Mouse (Mus musculus): ENCODE data around the gene Scrn1. TPM values are rescaled to one million over a fixed set of nuclear protein-coding genes. Genes with fewer than 3 reads are reported as not detected.

Scrn1 gene
- polyA plus RNA-seq, 1 experiment from 2014 or later: 9.1 TPM

DNA sequence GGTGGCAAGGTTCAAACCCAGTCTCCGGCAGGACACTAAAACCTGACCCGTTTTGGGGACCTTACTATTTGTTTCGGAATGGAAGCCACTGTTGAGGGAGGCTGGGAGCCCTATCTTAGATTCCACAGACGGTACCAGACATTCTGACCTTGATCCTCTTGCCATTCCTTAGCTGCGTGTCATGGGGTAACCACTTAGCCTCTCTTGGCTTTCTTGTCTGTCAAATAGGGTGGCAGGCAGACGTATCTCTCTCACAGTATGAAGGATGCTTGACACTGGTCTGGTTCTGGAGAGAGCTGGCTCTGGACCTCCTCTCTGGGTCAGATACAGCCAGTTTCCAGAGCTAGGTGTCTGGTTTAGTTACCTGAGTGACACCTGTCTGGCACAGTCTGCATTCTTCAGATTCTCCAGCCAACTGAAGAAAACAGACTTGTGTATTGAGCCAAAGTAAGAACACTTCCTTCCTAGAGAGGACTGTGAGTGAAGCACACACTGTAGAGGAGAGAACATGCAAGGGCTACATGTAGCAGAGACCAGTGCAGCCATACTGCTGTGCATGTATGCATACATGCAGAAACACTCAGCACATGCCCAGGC is 80.2 kb downstream of the Scrn1 start:
- DNase-seq (ENCODE audit: low spot score): no peak
- Histone ChIP-seq H3K4me3 (ENCODE audit: low read depth, low read length) (peak overlapping the region; percentile 35; the same call in 1 of the 2 replicates), H3K36me3 (ENCODE audit: control insufficient read depth, insufficient read depth, low read length) (no peaks in the 10 kb centered on the region), H3K9me3 (ENCODE audit: control insufficient read depth, low read length) (no peaks in the 10 kb centered on the region), H3K27me3 (ENCODE audit: control insufficient read depth, insufficient read depth, low read length) (no peaks in the 10 kb centered on the region), H3K27ac (replicated peaks; ENCODE audit: low read depth, low read length) (no peak overlapping the region), H3K4me1 (ENCODE audit: control insufficient read depth, insufficient read depth, low read length) (peaks cover 3% of the 10 kb centered on the region; the same call in 1 of the 2 replicates), H3K9ac (ENCODE audit: low read length) (no peak overlapping the region), H3K4me2 (ENCODE audit: low read depth, severe bottlenecking) (peak overlapping the region; percentile 72)
- no peak for ATAC-seq (ENCODE audit: insufficient number of reproducible peaks, low FRiP score, low TSS enrichment, low read depth)
- 14% methylated on average over 6 of the region's 6 CpGs for WGBS

DNA sequence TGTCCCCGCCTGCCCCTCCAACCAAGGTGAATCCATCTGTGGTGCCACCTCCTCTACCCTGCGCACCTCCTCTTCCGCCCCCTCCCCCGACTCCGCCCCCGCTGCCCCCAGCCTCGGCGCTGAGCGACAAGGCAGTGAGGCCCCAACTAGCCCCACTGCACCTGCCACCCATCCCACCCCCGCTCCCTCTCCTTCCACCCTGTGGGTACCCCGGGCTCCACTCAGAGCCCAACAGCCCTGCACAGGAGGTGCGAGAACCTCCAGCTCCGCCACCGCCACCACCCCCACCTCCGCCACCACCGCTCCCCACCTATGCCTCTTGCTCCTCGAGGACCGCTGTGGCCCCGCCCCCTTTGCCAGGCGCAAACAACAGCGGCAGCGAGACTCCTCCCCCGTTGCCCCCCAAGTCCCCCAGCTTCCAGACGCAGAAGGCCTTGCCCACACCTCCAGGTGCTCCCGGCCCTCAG is 80.8 kb downstream of the Scrn1 start:
- 2% methylated on average over 16 of the region's 25 CpGs for WGBS
- peak overlapping the region; percentile 72 for H3K4me2 ChIP-seq (ENCODE audit: low read depth, severe bottlenecking)
- no peaks in the 10 kb centered on the region for H3K9me3 ChIP-seq (ENCODE audit: control insufficient read depth, low read length)
- ATAC-seq (ENCODE audit: insufficient number of reproducible peaks, low FRiP score, low TSS enrichment, low read depth): peak; percentile 72
- peaks cover 3% of the 10 kb centered on the region; the same call in 1 of the 2 replicates for H3K4me1 ChIP-seq (ENCODE audit: control insufficient read depth, insufficient read depth, low read length)
- H3K4me3 ChIP-seq (ENCODE audit: low read depth, low read length): peak overlapping the region; percentile 35
- DNase-seq (ENCODE audit: low spot score): peak; percentile 51
- H3K9ac ChIP-seq (ENCODE audit: low read length): 0 out of 2 replicates have a peak overlapping the region, but pooled peaks have one; percentile 12
- H3K36me3 ChIP-seq (ENCODE audit: control insufficient read depth, insufficient read depth, low read length): no peaks in the 10 kb centered on the region
- no peak overlapping the region; the same call in 1 of the 2 replicates for H3K27ac ChIP-seq (replicated peaks; ENCODE audit: low read depth, low read length)
- no peaks in the 10 kb centered on the region for H3K27me3 ChIP-seq (ENCODE audit: control insufficient read depth, insufficient read depth, low read length)

DNA sequence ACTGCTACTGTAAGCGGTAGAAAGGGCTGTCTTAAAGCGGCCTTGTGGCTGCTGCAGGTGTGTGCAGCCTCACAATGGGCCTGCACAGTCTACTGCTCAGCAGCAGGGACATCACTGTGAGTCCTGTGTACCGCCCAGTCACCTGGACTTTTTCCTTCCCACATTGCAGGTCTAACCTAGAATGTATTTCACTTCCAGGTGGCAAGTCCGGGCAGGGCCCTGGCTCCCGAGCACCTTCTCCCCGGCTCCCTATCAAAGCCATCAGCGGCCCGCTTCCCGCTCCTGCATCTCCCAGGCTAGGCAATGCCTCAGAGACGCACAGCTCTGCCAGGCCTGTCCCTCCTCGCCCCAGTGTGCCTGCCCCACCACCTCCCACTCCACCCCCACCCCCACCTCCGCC is 81.3 kb downstream of the Scrn1 start:
- ATAC-seq (ENCODE audit: insufficient number of reproducible peaks, low FRiP score, low TSS enrichment, low read depth): no peak

DNA sequence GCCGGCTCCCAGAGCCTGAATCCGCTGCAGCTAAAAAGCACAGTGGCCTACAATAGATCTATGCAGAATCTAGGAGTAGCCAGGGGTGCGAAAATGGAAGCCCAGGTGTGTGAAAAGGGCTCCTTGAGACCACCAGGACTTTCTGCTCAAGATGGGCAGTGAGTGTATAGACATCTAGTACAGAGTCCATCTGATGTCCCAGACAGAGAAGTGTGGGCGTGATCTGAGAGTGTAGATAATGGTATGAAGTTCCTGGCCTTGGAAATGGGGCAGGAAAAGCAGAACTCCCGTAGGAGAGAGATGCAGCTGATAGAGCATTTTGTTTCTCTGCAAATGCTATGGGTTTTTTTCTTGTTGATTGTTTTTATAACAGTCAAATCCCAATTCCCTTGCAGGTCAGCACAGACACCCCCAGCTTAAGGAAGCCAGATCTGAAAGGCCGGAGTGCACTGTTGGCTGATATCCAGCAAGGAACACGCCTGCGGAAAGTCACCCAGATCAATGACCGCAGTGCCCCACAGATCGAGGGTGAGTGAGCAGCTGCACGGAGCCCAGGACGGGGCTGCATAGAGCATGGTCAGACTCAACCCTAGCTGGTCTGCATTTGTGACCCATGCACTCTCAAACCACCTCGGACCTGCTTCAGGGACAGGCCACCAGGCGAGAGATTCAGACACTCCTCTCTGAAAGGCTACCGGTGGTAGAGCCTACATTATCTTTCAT is 84.7 kb downstream of the Scrn1 start:
- no peaks in the 10 kb centered on the region for H3K36me3 ChIP-seq (ENCODE audit: control insufficient read depth, insufficient read depth, low read length)
- ATAC-seq (ENCODE audit: insufficient number of reproducible peaks, low FRiP score, low TSS enrichment, low read depth): no peak
- no peaks in the 10 kb centered on the region for H3K9me3 ChIP-seq (ENCODE audit: control insufficient read depth, low read length)
- H3K9ac ChIP-seq (ENCODE audit: low read length): no peak overlapping the region
- 87% methylated on average over 15 of the region's 15 CpGs for WGBS
- no peak for DNase-seq (ENCODE audit: low spot score)
- H3K4me3 ChIP-seq (ENCODE audit: low read depth, low read length): no peak overlapping the region
- H3K4me1 ChIP-seq (ENCODE audit: control insufficient read depth, insufficient read depth, low read length): peaks cover 3% of the 10 kb centered on the region; the same call in 1 of the 2 replicates
- no peaks in the 10 kb centered on the region for H3K27me3 ChIP-seq (ENCODE audit: control insufficient read depth, insufficient read depth, low read length)
- no peak overlapping the region for H3K27ac ChIP-seq (replicated peaks; ENCODE audit: low read depth, low read length)
- no peak overlapping the region for H3K4me2 ChIP-seq (ENCODE audit: low read depth, severe bottlenecking)

More for the DNA sequence above, 81.3 kb downstream of the Scrn1 start:
- peak overlapping the region; percentile 72 for H3K4me2 ChIP-seq (ENCODE audit: low read depth, severe bottlenecking)
- peak; percentile 33 for DNase-seq (ENCODE audit: low spot score)
- peaks cover 3% of the 10 kb centered on the region; the same call in 1 of the 2 replicates for H3K4me1 ChIP-seq (ENCODE audit: control insufficient read depth, insufficient read depth, low read length)
- peak overlapping the region; percentile 35 for H3K4me3 ChIP-seq (ENCODE audit: low read depth, low read length)
- H3K27me3 ChIP-seq (ENCODE audit: control insufficient read depth, insufficient read depth, low read length): no peaks in the 10 kb centered on the region
- H3K36me3 ChIP-seq (ENCODE audit: control insufficient read depth, insufficient read depth, low read length): no peaks in the 10 kb centered on the region
- H3K9me3 ChIP-seq (ENCODE audit: control insufficient read depth, low read length): no peaks in the 10 kb centered on the region
- 13% methylated on average over 12 of the region's 12 CpGs for WGBS
- no peak overlapping the region; the same call in 1 of the 2 replicates for H3K9ac ChIP-seq (ENCODE audit: low read length)
- no peak overlapping the region; the same call in 1 of the 2 replicates for H3K27ac ChIP-seq (replicated peaks; ENCODE audit: low read depth, low read length)

DNA sequence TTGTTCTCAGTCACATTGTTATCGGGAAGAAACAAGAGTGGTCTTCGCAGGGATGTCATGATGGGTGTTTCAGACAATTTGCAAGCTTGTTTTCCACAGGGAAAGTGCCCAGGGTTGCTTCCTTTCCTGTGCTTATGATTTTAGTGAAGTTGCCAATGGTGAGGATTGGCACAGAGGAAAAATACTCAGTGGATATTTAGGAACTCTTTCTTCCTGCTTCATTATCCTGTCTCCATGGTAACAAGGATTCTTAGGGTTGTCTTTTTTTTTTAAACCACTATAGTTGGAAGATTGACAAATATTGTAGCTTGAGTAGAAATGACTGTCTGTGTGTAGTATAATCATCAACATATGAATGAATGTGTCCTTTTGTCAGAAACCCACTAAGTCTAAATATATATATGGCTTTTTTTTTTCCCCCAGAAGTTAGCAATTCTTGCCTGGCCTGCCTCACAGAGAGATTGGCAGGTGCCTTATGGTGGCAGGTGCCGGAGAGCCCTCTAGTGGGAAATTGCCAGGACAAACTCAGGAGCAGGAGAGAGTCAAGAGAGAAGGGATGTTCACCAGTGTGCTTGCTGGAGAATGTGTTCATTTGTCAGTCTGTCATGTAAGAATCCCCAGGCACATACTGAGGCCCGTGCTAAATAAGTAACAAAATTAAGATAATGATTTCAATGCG is 87.5 kb downstream of the Scrn1 start:
- H3K4me1 ChIP-seq (ENCODE audit: control insufficient read depth, insufficient read depth, low read length): no peaks in the 10 kb centered on the region
- H3K4me3 ChIP-seq (ENCODE audit: low read depth, low read length): no peak overlapping the region
- H3K4me2 ChIP-seq (ENCODE audit: low read depth, severe bottlenecking): no peak overlapping the region
- H3K36me3 ChIP-seq (ENCODE audit: control insufficient read depth, insufficient read depth, low read length): no peaks in the 10 kb centered on the region
- H3K9me3 ChIP-seq (ENCODE audit: control insufficient read depth, low read length): no peaks in the 10 kb centered on the region
- DNase-seq (ENCODE audit: low spot score) (peak; percentile 37), ATAC-seq (ENCODE audit: insufficient number of reproducible peaks, low FRiP score, low TSS enrichment, low read depth) (no peak)
- H3K27me3 ChIP-seq (ENCODE audit: control insufficient read depth, insufficient read depth, low read length): no peaks in the 10 kb centered on the region
- no peak overlapping the region for H3K9ac ChIP-seq (ENCODE audit: low read length)
- H3K27ac ChIP-seq (replicated peaks; ENCODE audit: low read depth, low read length): no peak overlapping the region
- WGBS: 69% methylated on average over 5 of the region's 5 CpGs

DNA sequence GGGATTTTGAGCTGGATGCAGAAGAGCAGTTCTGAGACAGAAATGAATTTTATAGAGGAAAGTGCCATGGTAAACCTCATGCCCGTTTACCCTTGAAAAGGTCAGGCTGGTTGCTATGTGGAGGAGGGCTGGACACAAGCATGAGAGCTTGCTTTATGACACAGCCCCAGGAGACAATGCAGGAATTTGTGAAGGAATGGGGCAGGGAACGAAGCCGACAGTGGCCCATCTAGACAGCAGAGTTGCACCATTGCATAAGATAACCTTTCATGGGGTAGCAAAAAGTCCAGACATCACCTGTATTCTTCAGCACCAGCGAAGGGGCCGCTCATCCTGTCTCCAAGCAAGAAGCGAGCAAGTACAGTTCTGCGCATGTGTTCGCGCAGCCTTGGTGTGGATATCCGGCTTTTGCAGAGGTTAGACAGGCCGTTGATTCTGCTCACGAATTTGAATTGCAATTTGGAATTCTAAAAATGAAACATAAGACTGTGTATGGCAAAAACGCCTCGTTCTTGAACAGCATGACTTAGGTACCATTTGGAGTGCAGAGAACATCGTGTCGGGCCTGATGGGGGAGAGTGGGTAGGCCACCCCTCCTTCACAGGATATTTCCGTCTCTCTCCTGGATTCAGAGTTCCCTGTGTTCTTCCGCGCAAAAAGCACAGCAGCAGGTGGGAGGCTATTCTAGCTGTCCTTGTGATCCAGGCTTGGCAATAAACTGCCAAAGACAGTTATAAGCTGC is 90.2 kb downstream of the Scrn1 start:
- H3K4me2 ChIP-seq (ENCODE audit: low read depth, severe bottlenecking): no peak overlapping the region
- ATAC-seq (ENCODE audit: insufficient number of reproducible peaks, low FRiP score, low TSS enrichment, low read depth): no peak
- no peaks in the 10 kb centered on the region for H3K36me3 ChIP-seq (ENCODE audit: control insufficient read depth, insufficient read depth, low read length)
- DNase-seq (ENCODE audit: low spot score): no peak
- no peaks in the 10 kb centered on the region for H3K27me3 ChIP-seq (ENCODE audit: control insufficient read depth, insufficient read depth, low read length)
- no peaks in the 10 kb centered on the region for H3K4me1 ChIP-seq (ENCODE audit: control insufficient read depth, insufficient read depth, low read length)
- H3K9me3 ChIP-seq (ENCODE audit: control insufficient read depth, low read length): no peaks in the 10 kb centered on the region
- no peak overlapping the region for H3K4me3 ChIP-seq (ENCODE audit: low read depth, low read length)
- no peak overlapping the region for H3K27ac ChIP-seq (replicated peaks; ENCODE audit: low read depth, low read length)
- 83% methylated on average over 19 of the region's 19 CpGs for WGBS
- H3K9ac ChIP-seq (ENCODE audit: low read length): no peak overlapping the region

DNA sequence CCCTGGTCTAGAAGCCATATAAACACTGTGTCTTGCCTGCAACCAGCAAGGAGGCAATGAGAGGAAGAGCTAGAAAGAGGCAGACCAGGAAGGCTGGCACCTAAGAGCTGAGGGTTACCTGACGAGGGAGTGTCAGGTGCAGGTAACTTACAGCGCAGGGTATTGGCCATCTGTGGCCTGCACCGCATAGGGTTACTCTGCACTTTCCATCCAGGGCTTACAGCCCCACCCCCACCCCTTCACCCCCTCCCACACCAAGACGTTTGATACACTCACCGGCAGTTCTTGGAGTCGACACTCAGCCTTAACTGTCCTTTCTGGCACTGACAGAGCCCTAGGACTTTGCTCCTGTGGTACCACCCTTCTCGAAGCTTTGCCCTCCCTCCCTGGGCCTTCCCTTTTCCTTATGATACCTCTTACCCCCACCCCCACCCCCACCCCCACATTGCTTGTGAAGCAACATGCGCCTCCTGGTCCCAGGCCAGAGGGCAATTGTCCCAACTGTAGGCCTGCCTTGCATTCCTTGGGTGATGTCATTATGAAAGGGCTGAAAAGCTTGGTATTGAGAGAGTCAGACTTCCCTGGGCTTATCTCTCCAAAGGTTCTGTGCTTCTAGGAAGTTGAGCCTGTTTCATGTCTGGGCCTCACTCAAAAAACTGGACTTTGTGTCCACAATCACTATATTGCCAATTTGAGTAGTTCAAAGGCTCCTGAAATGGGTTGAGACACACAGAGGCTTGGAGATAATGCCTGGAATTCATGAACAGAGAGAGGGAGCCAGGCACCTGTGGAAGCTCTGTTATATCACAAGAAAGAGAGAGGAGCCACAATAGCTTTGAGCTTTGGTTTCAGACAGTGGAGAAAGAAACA is 93.2 kb downstream of the Scrn1 start:
- Histone ChIP-seq H3K9ac (ENCODE audit: low read length) (no peak overlapping the region), H3K9me3 (ENCODE audit: control insufficient read depth, low read length) (no peaks in the 10 kb centered on the region), H3K4me1 (ENCODE audit: control insufficient read depth, insufficient read depth, low read length) (no peaks in the 10 kb centered on the region), H3K4me3 (ENCODE audit: low read depth, low read length) (no peak overlapping the region), H3K27ac (replicated peaks; ENCODE audit: low read depth, low read length) (no peak overlapping the region), H3K36me3 (ENCODE audit: control insufficient read depth, insufficient read depth, low read length) (no peaks in the 10 kb centered on the region), H3K4me2 (ENCODE audit: low read depth, severe bottlenecking) (no peak overlapping the region), H3K27me3 (ENCODE audit: control insufficient read depth, insufficient read depth, low read length) (no peaks in the 10 kb centered on the region)
- no peak for DNase-seq (ENCODE audit: low spot score)
- ATAC-seq (ENCODE audit: insufficient number of reproducible peaks, low FRiP score, low TSS enrichment, low read depth): no peak
- WGBS: 77% methylated on average over 8 of the region's 8 CpGs
